Mouse (Mus musculus) intestine, embryonic 14.5 days (tissue): ENCODE measurements around the gene Klhdc8b. TPM values are rescaled to one million over a fixed set of nuclear protein-coding genes. Genes with fewer than 3 reads are reported as not detected.

Experiments used
- ATAC-seq: fragments of 200-750 bp; cut with Nextera tagmentation; replicated peaks from 2 replicates; pipeline ENCODE4 v1.8.0; 2017; ENCODE audit warnings: low read depth, moderate number of reproducible peaks, moderate TSS enrichment, moderate library complexity; ENCODE audit not compliant: low FRiP score, low TSS enrichment
- DNase-seq: peaks from one replicate; pipeline ENCODE4 v3.0.0-alpha.2; 2018; ENCODE audit warnings: low spot score
- H3K27ac ChIP-seq: fragments of 300-500 bp; sonication (generic); 2 replicates; pipeline ENCODE4 v1.5.1; 2014; ENCODE audit warnings: low read depth, mild to moderate bottlenecking, control low read depth
- H3K27me3 ChIP-seq: fragments of 300-500 bp; sonication (generic); replicated peaks from 2 replicates; pipeline ENCODE4 v1.6.1; 2014; ENCODE audit warnings: low read length, control low read depth; ENCODE audit not compliant: control insufficient read depth, insufficient read depth
- H3K36me3 ChIP-seq: fragments of 300-500 bp; sonication (generic); 2 replicates; pipeline ENCODE4 v1.6.1; 2014; ENCODE audit warnings: low read length, control low read depth; ENCODE audit not compliant: control insufficient read depth, insufficient read depth
- H3K4me1 ChIP-seq: fragments of 300-500 bp; sonication (generic); replicated peaks from 2 replicates; pipeline ENCODE4 v1.6.1; 2014; ENCODE audit warnings: low read length, control low read depth, mixed read lengths; ENCODE audit not compliant: control insufficient read depth, insufficient read depth
- H3K4me2 ChIP-seq: fragments of 300-500 bp; sonication (generic); 2 replicates; pipeline ENCODE4 v1.6.1; 2014; ENCODE audit warnings: low read length
- H3K4me3 ChIP-seq: fragments of 300-500 bp; sonication (generic); 2 replicates; pipeline ENCODE4 v1.5.1; 2014; ENCODE audit warnings: low read depth, low read length, control low read depth, mixed read lengths
- H3K9ac ChIP-seq: fragments of 300-500 bp; sonication (generic); 2 replicates; pipeline ENCODE4 v1.6.1; 2014; ENCODE audit warnings: mild to moderate bottlenecking, low read length
- H3K9me3 ChIP-seq: fragments of 300-500 bp; sonication (generic); 2 replicates; pipeline ENCODE4 v1.6.1; 2016; ENCODE audit warnings: low read length, control low read depth; ENCODE audit not compliant: control insufficient read depth
- WGBS: fragments of 180-500 bp; shearing (Covaris S2); extraction: QIAGEN DNeasy Blood & Tissue Kit; methylation state at CpG from one replicate; pipeline ENCODE4 v1.1.7; 2014; 5-methylcytosine and 5-hydroxymethylcytosine counted together
- polyA plus RNA-seq: library from polyadenylated mRNA; unstranded; fragments of >200 nt; fragmentation: Nextera tagmentation; extraction: Ambion mirVana; gene quantifications from 2 replicates; pipeline ENCODE4 v1.2.1, GENCODE M21; 2014

Gene Klhdc8b
- polyA plus RNA-seq, 1 experiment from 2014 or later: 59.9 TPM

DNA sequence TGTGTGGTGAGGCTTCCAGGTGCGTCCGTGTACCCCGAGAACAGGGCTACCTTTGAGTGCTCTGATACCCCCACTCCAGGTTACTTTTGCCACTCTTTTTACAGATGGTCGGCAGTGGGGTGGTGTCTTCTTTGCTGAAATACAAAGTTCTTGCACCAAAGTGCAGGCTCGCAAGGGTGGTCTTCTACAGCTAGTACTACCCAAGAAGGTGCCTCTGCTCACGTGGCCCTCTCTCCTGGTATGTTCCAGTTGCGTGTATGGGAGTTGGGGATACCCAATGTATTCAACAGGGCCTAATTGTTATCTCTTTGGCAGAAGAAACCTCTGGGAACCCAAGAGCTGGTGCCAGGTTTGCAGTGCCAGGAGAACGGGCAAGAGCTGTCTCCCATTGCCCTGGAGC lies 31.9 kb upstream of the Klhdc8b start:
- Histone ChIP-seq H3K9me3 (no peaks in the 10 kb centered on the region), H3K36me3 (peaks cover 78% of the 10 kb centered on the region), H3K9ac (no peak overlapping the region), H3K27me3 (no peaks in the 10 kb centered on the region), H3K27ac (no peak overlapping the region), H3K4me2 (no peak overlapping the region), H3K4me1 (peaks cover 9% of the 10 kb centered on the region), H3K4me3 (no peak overlapping the region)
- DNase-seq (no peak), ATAC-seq (no peak)
- WGBS: 98% methylated on average over 8 of the region's 8 CpGs

DNA sequence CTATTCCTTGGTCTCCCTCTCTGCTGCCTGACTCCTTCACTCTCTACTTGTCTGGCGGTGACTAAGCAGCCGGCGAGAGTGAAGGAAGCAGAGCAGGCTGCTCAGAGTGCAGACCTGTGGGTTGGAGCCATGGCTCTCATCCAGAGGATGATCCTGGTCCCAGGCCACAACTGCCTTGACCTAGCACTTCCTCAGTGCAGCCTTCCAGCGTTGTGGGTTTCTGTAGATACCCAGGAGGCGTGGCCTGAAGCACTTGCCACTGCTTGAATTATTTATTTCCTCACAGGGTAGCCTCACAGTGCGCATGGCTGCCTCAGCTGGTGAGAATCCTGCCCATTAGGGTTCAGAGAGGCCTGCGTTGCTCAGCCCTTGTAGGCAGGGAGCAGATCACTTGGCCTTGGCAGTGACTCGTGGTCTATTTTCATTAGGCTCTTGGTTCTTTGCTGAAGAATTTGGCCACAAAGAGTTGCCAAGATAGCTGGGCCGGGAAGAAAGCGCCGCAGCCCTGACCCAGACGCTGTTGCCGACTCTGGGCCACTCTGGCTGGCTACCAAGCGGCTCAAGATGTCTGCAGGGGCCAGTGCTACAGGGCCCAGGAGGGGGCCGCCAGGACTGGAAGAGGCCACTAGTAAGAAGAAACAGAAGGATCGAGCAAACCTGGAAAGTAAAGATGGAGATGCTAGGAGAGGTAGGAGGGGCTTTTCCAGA lies 30.8 kb upstream of the Klhdc8b start:
- no peak for ATAC-seq

GRCm38 (mm10) chr9:108491286-108491580 lies 29.9 kb upstream of the Klhdc8b start:
- Histone ChIP-seq H3K4me2 (peak overlapping the region; percentile 93), H3K9ac (peak overlapping the region; percentile 98), H3K9me3 (no peaks in the 10 kb centered on the region), H3K4me3 (peak overlapping the region; percentile 91), H3K4me1 (peaks cover 9% of the 10 kb centered on the region), H3K36me3 (peaks cover 78% of the 10 kb centered on the region), H3K27ac (peak overlapping the region; percentile 97), H3K27me3 (no peaks in the 10 kb centered on the region)
- DNase-seq (no peak), ATAC-seq (0 out of 2 replicates have a peak, but pooled peaks have one; percentile 10)
- 8% methylated on average over 12 of the region's 12 CpGs for WGBS

More for the DNA sequence above, 30.8 kb upstream of the Klhdc8b start:
- H3K9me3 ChIP-seq: no peaks in the 10 kb centered on the region
- H3K36me3 ChIP-seq: peaks cover 78% of the 10 kb centered on the region
- H3K4me1 ChIP-seq: peaks cover 9% of the 10 kb centered on the region
- H3K9ac ChIP-seq: peak overlapping the region; percentile 7; the same call in 1 of the 2 replicates
- 84% methylated on average over 16 of the region's 16 CpGs for WGBS
- peak overlapping the region; percentile 93 for H3K4me2 ChIP-seq
- H3K4me3 ChIP-seq: peak overlapping the region; percentile 91; the same call in 1 of the 2 replicates
- H3K27me3 ChIP-seq: no peaks in the 10 kb centered on the region
- DNase-seq: no peak
- no peak overlapping the region for H3K27ac ChIP-seq

DNA sequence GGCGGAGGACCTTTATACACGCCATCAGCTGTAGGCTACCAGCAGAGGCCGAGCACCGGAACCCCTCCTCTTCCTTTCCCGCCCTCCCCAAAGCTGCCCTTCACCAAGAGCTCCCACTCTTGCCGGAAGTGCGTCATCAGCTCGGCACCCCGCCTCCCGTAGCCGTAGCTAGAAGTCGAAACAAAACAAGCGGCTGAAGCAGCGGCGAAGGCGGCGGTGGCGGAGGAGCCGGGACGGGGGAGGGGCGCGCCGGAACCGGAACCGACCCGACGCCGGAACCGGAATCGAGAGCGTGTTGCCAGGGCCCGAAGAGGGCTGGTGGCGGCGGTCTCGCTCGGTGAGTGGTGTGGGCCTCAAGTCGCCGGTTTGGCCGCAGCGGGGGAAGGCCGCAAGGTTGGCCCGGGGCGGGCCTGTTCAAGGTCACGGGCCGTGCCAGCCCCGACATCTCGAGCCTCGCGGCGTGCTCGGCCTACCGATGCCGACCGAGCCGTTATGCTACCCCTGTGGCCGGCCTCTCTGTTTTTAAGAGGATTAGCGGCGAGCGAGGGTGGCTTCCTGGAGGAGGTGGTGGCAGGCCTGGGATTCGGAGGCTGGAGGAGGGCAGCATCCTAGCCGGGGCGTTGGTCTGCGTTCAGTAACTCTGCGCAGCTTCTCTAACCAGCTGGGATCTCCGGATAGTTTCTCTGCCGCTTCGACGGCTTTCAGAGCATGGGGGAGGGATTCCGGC lies 29.3 kb upstream of the Klhdc8b start, which contains the start of gene Usp19:
Usp19 (plus strand) TSS at position 44 of the 727 bp plus-strand sequence.
- Histone ChIP-seq H3K4me3 (peak within 1 kb of the TSS; percentile 91), H3K9me3 (no peaks in the 10 kb centered on the region), H3K9ac (peak within 1 kb of the TSS; percentile 98), H3K4me1 (peaks cover 9% of the 10 kb centered on the region), H3K27me3 (no peaks in the 10 kb centered on the region), H3K27ac (peak within 1 kb of the TSS; percentile 97), H3K36me3 (peaks cover 78% of the 10 kb centered on the region), H3K4me2 (peak within 1 kb of the TSS; percentile 93)
- under 1% methylated on average over 68 of the region's 69 CpGs for WGBS
- peak; percentile 96 for DNase-seq
- peak; percentile 94 for ATAC-seq

DNA sequence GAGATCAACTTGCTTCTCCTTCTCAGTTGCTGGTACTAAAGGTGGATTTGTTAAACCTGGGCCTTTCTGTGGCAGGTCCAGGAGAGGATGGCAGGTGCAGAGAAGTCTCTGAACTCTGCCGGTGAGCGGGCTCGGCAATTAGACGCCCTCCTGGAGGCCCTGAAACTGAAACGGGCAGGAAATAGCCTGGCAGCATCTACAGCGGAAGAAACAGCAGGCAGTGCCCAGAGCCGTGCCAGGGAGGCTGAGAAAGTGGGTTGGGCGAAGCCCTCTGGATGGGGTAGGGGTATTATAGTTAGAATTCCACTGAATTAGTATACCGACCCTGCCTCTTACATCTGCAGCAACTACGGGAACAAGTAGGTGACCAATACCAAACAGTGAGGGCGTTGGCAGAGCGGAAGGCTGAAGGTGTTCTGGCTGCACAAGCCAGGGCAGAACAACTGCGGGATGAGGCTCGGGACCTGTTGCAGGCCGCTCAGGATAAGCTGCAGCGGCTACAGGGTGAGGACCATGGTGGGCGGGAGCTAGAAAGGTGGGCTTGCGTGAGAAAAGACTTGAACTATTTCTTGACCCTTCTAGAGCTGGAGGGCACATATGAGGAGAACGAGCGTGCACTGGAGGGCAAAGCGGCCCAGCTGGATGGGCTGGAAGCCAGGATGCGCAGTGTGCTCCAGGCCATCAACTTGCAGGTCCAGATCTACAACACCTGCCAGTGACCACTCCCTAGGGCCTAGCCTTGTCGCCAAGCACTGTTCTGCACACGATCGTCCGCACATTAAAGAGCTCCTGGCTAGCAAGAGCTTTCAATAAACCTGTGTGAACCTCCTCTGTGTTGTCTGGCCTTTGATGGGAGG lies 28.5 kb upstream of the Klhdc8b start:
- peak overlapping the region; percentile 93 for H3K4me2 ChIP-seq
- no peaks in the 10 kb centered on the region for H3K9me3 ChIP-seq
- WGBS: 67% methylated on average over 26 of the region's 26 CpGs
- ATAC-seq: no peak; the same call in none of the 2 replicates
- peak overlapping the region; percentile 98; the same call in 1 of the 2 replicates for H3K9ac ChIP-seq
- DNase-seq: no peak
- H3K27ac ChIP-seq: peak overlapping the region; percentile 97
- H3K4me3 ChIP-seq: peak overlapping the region; percentile 91
- H3K27me3 ChIP-seq: no peaks in the 10 kb centered on the region
- peaks cover 78% of the 10 kb centered on the region for H3K36me3 ChIP-seq
- H3K4me1 ChIP-seq: peaks cover 9% of the 10 kb centered on the region

DNA sequence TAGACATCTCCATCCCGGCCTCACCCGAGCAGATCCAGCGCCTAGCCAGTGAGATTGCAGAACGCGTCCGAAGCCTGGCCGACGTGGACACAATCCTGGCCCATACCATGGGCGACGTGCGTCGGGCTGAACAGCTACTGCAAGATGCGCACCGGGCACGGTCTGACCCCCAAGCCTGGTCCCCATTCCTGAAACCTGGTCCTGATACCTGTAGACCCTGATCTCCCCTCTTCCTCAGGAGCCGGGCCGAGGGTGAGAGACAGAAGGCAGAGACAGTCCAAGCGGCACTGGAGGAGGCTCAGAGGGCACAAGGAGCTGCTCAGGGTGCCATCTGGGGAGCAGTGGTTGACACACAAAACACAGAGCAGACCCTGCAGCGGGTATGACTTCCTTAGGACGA lies 27.8 kb upstream of the Klhdc8b start:
- DNase-seq (no peak), ATAC-seq (no peak)
- peaks cover 9% of the 10 kb centered on the region for H3K4me1 ChIP-seq
- no peak overlapping the region for H3K4me2 ChIP-seq
- peaks cover 76% of the 10 kb centered on the region for H3K36me3 ChIP-seq
- no peak overlapping the region for H3K4me3 ChIP-seq
- H3K27ac ChIP-seq: no peak overlapping the region
- H3K9ac ChIP-seq: no peak overlapping the region
- WGBS: 96% methylated on average over 20 of the region's 20 CpGs
- no peaks in the 10 kb centered on the region for H3K9me3 ChIP-seq
- no peaks in the 10 kb centered on the region for H3K27me3 ChIP-seq

DNA sequence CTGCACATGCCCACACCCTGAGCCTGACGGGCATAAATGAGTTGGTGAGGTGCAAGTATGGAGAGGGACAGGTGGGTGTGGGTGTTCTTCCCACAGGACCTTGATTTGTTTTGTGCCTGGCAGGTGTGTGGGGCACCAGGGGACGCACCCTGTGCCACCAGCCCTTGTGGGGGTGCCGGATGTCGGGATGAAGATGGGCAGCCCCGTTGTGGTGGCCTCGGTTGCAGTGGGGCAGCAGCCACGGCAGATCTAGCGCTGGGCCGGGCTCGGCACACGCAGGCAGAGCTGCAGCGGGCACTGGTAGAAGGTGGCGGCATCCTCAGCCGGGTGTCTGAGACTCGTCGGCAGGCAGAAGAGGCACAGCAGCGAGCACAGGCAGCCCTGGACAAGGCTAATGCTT lies 27.0 kb upstream of the Klhdc8b start:
- Histone ChIP-seq H3K9ac (no peak overlapping the region), H3K9me3 (no peaks in the 10 kb centered on the region), H3K27me3 (no peaks in the 10 kb centered on the region), H3K4me2 (no peak overlapping the region), H3K4me1 (peaks cover 9% of the 10 kb centered on the region), H3K27ac (no peak overlapping the region), H3K4me3 (no peak overlapping the region), H3K36me3 (peaks cover 76% of the 10 kb centered on the region)
- 94% methylated on average over 17 of the region's 17 CpGs for WGBS
- DNase-seq (no peak), ATAC-seq (no peak)

GRCm38 (mm10) chr9:108486973-108487530 lies 25.7 kb upstream of the Klhdc8b start:
- peaks cover 78% of the 10 kb centered on the region for H3K36me3 ChIP-seq
- peaks cover 9% of the 10 kb centered on the region for H3K4me1 ChIP-seq
- 92% methylated on average over 8 of the region's 8 CpGs for WGBS
- no peak overlapping the region for H3K27ac ChIP-seq
- no peak overlapping the region for H3K4me2 ChIP-seq
- no peak for ATAC-seq
- DNase-seq: no peak
- H3K27me3 ChIP-seq: no peaks in the 10 kb centered on the region
- no peak overlapping the region for H3K9ac ChIP-seq
- H3K9me3 ChIP-seq: no peaks in the 10 kb centered on the region
- no peak overlapping the region for H3K4me3 ChIP-seq
